ENCODE assay signal across 12 mouse cellular contexts in genomic region chr2:158093345-158093744, GRCm38 (mm10). TPM values are rescaled to one million over a fixed set of nuclear protein-coding genes. Genes with fewer than 3 reads are reported as not detected.
A peak's percentile ranks its signal among the peaks of the same experiment; 100 is the strongest.
DNase-seq lines count a peak whose midpoint lies in the region; ATAC-seq lines count a peak whose summit lies in the region.
"Had no signal": no experiment of that assay in that cellular context is flagged by ENCODE, and none has a peak within 500 bp of the region (broad histone marks: within the 10 kb centered on the region; RNA-seq: fewer than 3 reads in every experiment).

No protein-coding gene starts in this region.

- H3K9me3 ChIP-seq in heart, embryonic 13.5 days: no peaks in the 10 kb centered on the region
- H3K9me3 ChIP-seq in midbrain, embryonic 13.5 days: no peaks in the 10 kb centered on the region
- no peaks in the 10 kb centered on the region for H3K9me3 ChIP-seq in midbrain, embryonic 16.5 days (replicated peaks; ENCODE audit: control insufficient read depth, low read length, poor library complexity, severe bottlenecking)
- H3K9me3 ChIP-seq in midbrain, embryonic 11.5 days (ENCODE audit: control insufficient read depth, low read length): no peaks in the 10 kb centered on the region
- H3K9me3 ChIP-seq in hindbrain, embryonic 14.5 days (ENCODE audit: control insufficient read depth, low read length): no peaks in the 10 kb centered on the region
- H3K9me3 ChIP-seq: forebrain, embryonic 13.5 days; liver, embryonic 15.5 days had no signal

- H3K27ac ChIP-seq in heart, embryonic 13.5 days (replicated peaks): peak overlapping the region; percentile 60; the same call in 1 of the 2 replicates
- H3K27ac ChIP-seq in midbrain, embryonic 13.5 days: no peak overlapping the region
- H3K27ac ChIP-seq in midbrain, embryonic 16.5 days (ENCODE audit: low read length): no peak overlapping the region
- no peak overlapping the region for H3K27ac ChIP-seq in midbrain, embryonic 11.5 days (ENCODE audit: low read depth, low read length)
- H3K27ac ChIP-seq in hindbrain, embryonic 14.5 days: no peak overlapping the region
- H3K27ac ChIP-seq: forebrain, embryonic 13.5 days; layer of hippocampus, adult 2 months; liver, embryonic 15.5 days had no signal

- no peak overlapping the region for H3K4me2 ChIP-seq in heart, embryonic 13.5 days
- H3K4me2 ChIP-seq in midbrain, embryonic 13.5 days (replicated peaks): no peak overlapping the region
- no peak overlapping the region for H3K4me2 ChIP-seq in midbrain, embryonic 16.5 days (ENCODE audit: low read length)
- H3K4me2 ChIP-seq in midbrain, embryonic 11.5 days: no peak overlapping the region
- H3K4me2 ChIP-seq in hindbrain, embryonic 14.5 days (replicated peaks): no peak overlapping the region
- H3K4me2 ChIP-seq: forebrain, embryonic 13.5 days; liver, embryonic 15.5 days had no signal

- H3K9ac ChIP-seq in heart, embryonic 13.5 days: 0 out of 2 replicates have a peak overlapping the region, but pooled peaks have one; percentile 28
- peak overlapping the region; percentile 32; the same call in 1 of the 2 replicates for H3K9ac ChIP-seq in midbrain, embryonic 13.5 days (replicated peaks)
- H3K9ac ChIP-seq in midbrain, embryonic 16.5 days (ENCODE audit: low read depth, low read length): no peak overlapping the region
- H3K9ac ChIP-seq in midbrain, embryonic 11.5 days (ENCODE audit: low read length): no peak overlapping the region
- no peak overlapping the region for H3K9ac ChIP-seq in hindbrain, embryonic 14.5 days
- H3K9ac ChIP-seq: forebrain, embryonic 13.5 days; liver, embryonic 15.5 days had no signal

- intact Hi-C loops in heart, postnatal 25 days (cut with DNase I): no loop called here

- WGBS in heart, embryonic 13.5 days: 55% methylated on average over 5 of the region's 5 CpGs
- 58% methylated on average over 5 of the region's 5 CpGs for WGBS in midbrain, embryonic 13.5 days
- WGBS in midbrain, embryonic 16.5 days: 53% methylated on average over 5 of the region's 5 CpGs
- WGBS in midbrain, embryonic 11.5 days: 68% methylated on average over 5 of the region's 5 CpGs
- 45% methylated on average over 5 of the region's 5 CpGs for WGBS in hindbrain, embryonic 14.5 days

- no peak for ATAC-seq in heart, embryonic 13.5 days (ENCODE audit: extremely low read depth, insufficient number of reproducible peaks, low FRiP score, low TSS enrichment)
- ATAC-seq in midbrain, embryonic 13.5 days: peak; percentile 37; the same call in 1 of the 2 replicates
- ATAC-seq in midbrain, embryonic 16.5 days: no peak
- ATAC-seq in midbrain, embryonic 11.5 days (ENCODE audit: low FRiP score): no peak
- no peak for ATAC-seq in hindbrain, embryonic 14.5 days (ENCODE audit: low FRiP score)
- ATAC-seq: forebrain, embryonic 13.5 days had no signal

- H3K36me3 ChIP-seq in heart, embryonic 13.5 days: no peaks in the 10 kb centered on the region
- H3K36me3 ChIP-seq in midbrain, embryonic 13.5 days: no peaks in the 10 kb centered on the region
- no peaks in the 10 kb centered on the region for H3K36me3 ChIP-seq in midbrain, embryonic 16.5 days (ENCODE audit: control insufficient read depth, insufficient read depth, low read length)
- H3K36me3 ChIP-seq in midbrain, embryonic 11.5 days (ENCODE audit: control insufficient read depth, insufficient read depth, low read length): no peaks in the 10 kb centered on the region
- H3K36me3 ChIP-seq in hindbrain, embryonic 14.5 days (replicated peaks; ENCODE audit: control insufficient read depth, insufficient read depth): no peaks in the 10 kb centered on the region
- H3K36me3 ChIP-seq: liver, embryonic 15.5 days had no signal

- DNase-seq in heart, postnatal 25 days (ENCODE audit: low spot score): no peak
- DNase-seq in fat pad, adult 2 months (ENCODE audit: extremely low read depth, low read depth, low spot score): peak; percentile 94
- DNase-seq in skeletal muscle tissue, adult 2 months (ENCODE audit: low read depth, low spot score): peak; percentile 57
- DNase-seq in midbrain, embryonic 11.5 days (ENCODE audit: low spot score, missing footprints): no peak
- DNase-seq in hindbrain, embryonic 14.5 days (ENCODE audit: low spot score): no peak
- DNase-seq: cerebellum, adult 9-10 months had no signal

- H3K4me3 ChIP-seq in heart, embryonic 13.5 days: no peak overlapping the region
- no peak overlapping the region for H3K4me3 ChIP-seq in midbrain, embryonic 13.5 days (replicated peaks)
- no peak overlapping the region for H3K4me3 ChIP-seq in midbrain, embryonic 16.5 days (ENCODE audit: low read depth, low read length)
- no peak overlapping the region for H3K4me3 ChIP-seq in midbrain, embryonic 11.5 days (ENCODE audit: low read depth, low read length)
- H3K4me3 ChIP-seq in hindbrain, embryonic 14.5 days (replicated peaks; ENCODE audit: low read length): no peak overlapping the region
- H3K4me3 ChIP-seq: forebrain, embryonic 13.5 days; layer of hippocampus, adult 2 months; liver, embryonic 15.5 days had no signal

- H3K27me3 ChIP-seq in heart, embryonic 13.5 days (replicated peaks): no peaks in the 10 kb centered on the region
- no peaks in the 10 kb centered on the region for H3K27me3 ChIP-seq in midbrain, embryonic 13.5 days
- no peaks in the 10 kb centered on the region for H3K27me3 ChIP-seq in midbrain, embryonic 16.5 days (ENCODE audit: control insufficient read depth, insufficient read depth, low read depth, low read length)
- H3K27me3 ChIP-seq in midbrain, embryonic 11.5 days (ENCODE audit: control insufficient read depth, insufficient read depth, low read length): no peaks in the 10 kb centered on the region
- H3K27me3 ChIP-seq in hindbrain, embryonic 14.5 days (ENCODE audit: control insufficient read depth, insufficient read depth, low read length): no peaks in the 10 kb centered on the region
- H3K27me3 ChIP-seq: forebrain, embryonic 13.5 days; liver, embryonic 15.5 days had no signal

- peaks cover 34% of the 10 kb centered on the region for H3K4me1 ChIP-seq in heart, embryonic 13.5 days
- peaks cover 4% of the 10 kb centered on the region; the same call in 1 of the 2 replicates for H3K4me1 ChIP-seq in midbrain, embryonic 13.5 days (replicated peaks)
- no peaks in the 10 kb centered on the region; the same call in 1 of the 2 replicates for H3K4me1 ChIP-seq in midbrain, embryonic 16.5 days (ENCODE audit: control insufficient read depth, insufficient read depth, low read length)
- H3K4me1 ChIP-seq in midbrain, embryonic 11.5 days (ENCODE audit: control insufficient read depth, insufficient read depth, low read length): no peaks in the 10 kb centered on the region
- no peaks in the 10 kb centered on the region; the same call in 1 of the 2 replicates for H3K4me1 ChIP-seq in hindbrain, embryonic 14.5 days (replicated peaks; ENCODE audit: control insufficient read depth, insufficient read depth, low read length)
- H3K4me1 ChIP-seq: forebrain, embryonic 13.5 days had no signal

RNA-seq across cellular contexts. Expression of gene Tgm2, which starts 52.9 kb away (rescaled TPM):
- polyA plus RNA-seq in heart, embryonic 13.5 days (2015; fragmentation: Nextera tagmentation; extraction: Ambion mirVana): 218 and 237 TPM in 2 replicates
- 100 to 1,000 TPM; 238 to 253 TPM for total RNA-seq in heart, postnatal 25 days (2021)
- polyA plus RNA-seq in midbrain, embryonic 13.5 days (2015; fragmentation: Nextera tagmentation; extraction: Ambion mirVana): 9.1 and 12.3 TPM in 2 replicates
- polyA plus RNA-seq in midbrain, embryonic 16.5 days (2015; fragmentation: Nextera tagmentation; extraction: Ambion mirVana): 7.0 and 7.1 TPM in 2 replicates
- polyA plus RNA-seq in midbrain, embryonic 11.5 days (2014; fragmentation: Nextera tagmentation; extraction: Ambion mirVana): 5.8 and 6.5 TPM in 2 replicates
- 5.5 and 6.1 TPM in 2 replicates for polyA plus RNA-seq in hindbrain, embryonic 14.5 days (2014; fragmentation: Nextera tagmentation; extraction: Ambion mirVana)

Comparison
In these comparisons a context has a peak if more than half of its experiments do, and no peak if none do; other contexts are left out.
1. H3K9ac ChIP-seq: peak in heart, embryonic 13.5 days (single experiment) and midbrain, embryonic 13.5 days (single experiment); none in midbrain, embryonic 16.5 days (single experiment), midbrain, embryonic 11.5 days (single experiment) and hindbrain, embryonic 14.5 days (single experiment).
2. DNase-seq: peak in fat pad, adult 2 months (single experiment) and skeletal muscle tissue, adult 2 months (single experiment); none in heart, postnatal 25 days (single experiment), midbrain, embryonic 11.5 days (single experiment) and hindbrain, embryonic 14.5 days (single experiment).
3. RNA of gene Tgm2, which starts 52.9 kb away (polyA plus RNA-seq): 218 to 237 TPM in heart, embryonic 13.5 days; 9.1 to 12.3 TPM in midbrain, embryonic 13.5 days, 7.0 to 7.1 TPM in midbrain, embryonic 16.5 days, 5.5 to 6.1 TPM in hindbrain, embryonic 14.5 days and 5.8 to 6.5 TPM in midbrain, embryonic 11.5 days; every median in the first group is over 10 times any median in the second.